Mouse (Mus musculus) activated CD4-positive, CD25-positive, alpha-beta regulatory T cell, adult 9 weeks (primary cell): ENCODE results near the gene BC030867. TPM values are rescaled to one million over a fixed set of nuclear protein-coding genes. Genes with fewer than 3 reads are reported as not detected.

Source experiments
- polyA plus RNA-seq: library from polyadenylated mRNA; unstranded; fragments of 100-300 nt; shearing (Covaris generic); gene quantifications from one replicate; pipeline ENCODE4 v1.2.1, GENCODE M21; 2017

BC030867 gene
- 1.3 TPM for polyA plus RNA-seq

GRCm38 (mm10) chr11:102248630-102249230 lies at the start of gene BC030867:
Gene BC030867 (plus strand): TSS chr11:102248882.

GRCm38 (mm10) chr11:102230006-102230741 lies 18.5 kb upstream of the BC030867 start, which contains the start of gene Hdac5:
Gene Hdac5 (minus strand): TSS chr11:102230166.

GRCm38 (mm10) chr11:102268520-102269244 lies 20.0 kb downstream of the BC030867 start, which contains the start of gene Asb16:
Gene Asb16 (plus strand): TSS chr11:102268743.

GRCm38 (mm10) chr11:102284501-102285094 lies 35.9 kb downstream of the BC030867 start, which contains the start of gene Tmub2:
Gene Tmub2 (plus strand): TSS chr11:102284931.

GRCm38 (mm10) chr11:102296491-102297472 lies 48.1 kb downstream of the BC030867 start, which contains the start of gene Atxn7l3:
Gene Atxn7l3 (minus strand): TSS chr11:102296631.

Other genes starting within 250 kb of the BC030867 start
- not detected for gene Mpp3, start 220.4 kb upstream of the BC030867 start, polyA plus RNA-seq
- gene Cd300lg, start 207.4 kb upstream of the BC030867 start, polyA plus RNA-seq = 0.11 TPM
- gene Mpp2, start 160.4 kb upstream of the BC030867 start, polyA plus RNA-seq = 5.7 TPM
- not detected for gene Ppy, start 147.6 kb upstream of the BC030867 start, polyA plus RNA-seq
- not detected for gene Pyy, start 141.1 kb upstream of the BC030867 start, polyA plus RNA-seq
- not detected for gene Nags, start 103.4 kb upstream of the BC030867 start, polyA plus RNA-seq
- gene Tmem101, start 92.5 kb upstream of the BC030867 start, polyA plus RNA-seq = 17.7 TPM
- gene Lsm12, start 63.6 kb upstream of the BC030867 start, polyA plus RNA-seq = 56.1 TPM
- 41.3 TPM for gene G6pc3, start 59.3 kb upstream of the BC030867 start, polyA plus RNA-seq
- gene Hdac5, start 18.7 kb upstream of the BC030867 start, polyA plus RNA-seq = 16.7 TPM
- not detected for gene Asb16, start 19.9 kb downstream of the BC030867 start, polyA plus RNA-seq
- gene Tmub2, start 36.0 kb downstream of the BC030867 start, polyA plus RNA-seq = 66.9 TPM
- 8.3 TPM for gene Atxn7l3, start 47.7 kb downstream of the BC030867 start, polyA plus RNA-seq
- 102 TPM for gene Ubtf, start 70.9 kb downstream of the BC030867 start, polyA plus RNA-seq
- 5.5 TPM for gene Slc4a1, start 117.3 kb downstream of the BC030867 start, polyA plus RNA-seq
- gene Rundc3a, start 144.5 kb downstream of the BC030867 start, polyA plus RNA-seq = 24.5 TPM
- gene Slc25a39, start 159.1 kb downstream of the BC030867 start, polyA plus RNA-seq = 49.2 TPM
- gene Grn, start 181.4 kb downstream of the BC030867 start, polyA plus RNA-seq = 66.1 TPM
- gene Fam171a2, start 198.8 kb downstream of the BC030867 start, polyA plus RNA-seq = not detected
- gene Itga2b, start 221.2 kb downstream of the BC030867 start, polyA plus RNA-seq = 1.0 TPM